Mouse (Mus musculus): ENCODE data around the gene Pygb.

- TF ChIP-seq CTCF (IDR thresholded peaks at IDR 0.05) (no peak), POLR2A (IDR thresholded peaks at IDR 0.05; ENCODE audit: insufficient read depth, low read depth, low read length) (no peak; the same call in 1 of the 2 replicates)
These were observed 39.9 kb downstream of the Pygb start for GRCm38 (mm10) chr2:150826426-150826825.

Measured in heart, adult 2 months (tissue).